Mouse (Mus musculus): Measurements from ENCODE around the gene Isoc2b. TPM values are rescaled to one million over a fixed set of nuclear protein-coding genes. Genes with fewer than 3 reads are reported as not detected.

The Isoc2b gene
- polyA plus RNA-seq, 1 experiment from 2014 or later, result 11.2 TPM

GRCm38 (mm10) chr7:4859418-4859978 lies 10.6 kb downstream of the Isoc2b start:
- 97% methylated on average over 12 of the region's 12 CpGs for WGBS (ENCODE audit: missing documents)
- no peak overlapping the region for H3K4me3 ChIP-seq (ENCODE audit: inconsistent target)
- H3K79me2 ChIP-seq (ENCODE audit: inconsistent target), result no peaks in the 10 kb centered on the region
- no peaks in the 10 kb centered on the region for H3K36me3 ChIP-seq (ENCODE audit: inconsistent target)
- H3K27ac ChIP-seq, result no peak overlapping the region

- Histone ChIP-seq H3K27ac (no peak overlapping the region), H3K36me3 (ENCODE audit: inconsistent target) (no peaks in the 10 kb centered on the region), H3K4me3 (ENCODE audit: inconsistent target) (no peak overlapping the region), H3K79me2 (ENCODE audit: inconsistent target) (no peaks in the 10 kb centered on the region)
- 83% methylated on average over 6 of the region's 7 CpGs for WGBS (ENCODE audit: missing documents)
Observed at GRCm38 (mm10) chr7:4857321-4857720, 12.7 kb downstream of the Isoc2b start.

- Histone ChIP-seq H3K36me3 (ENCODE audit: inconsistent target) (no peaks in the 10 kb centered on the region), H3K79me2 (ENCODE audit: inconsistent target) (no peaks in the 10 kb centered on the region), H3K27ac (no peak overlapping the region), H3K4me3 (ENCODE audit: inconsistent target) (no peak overlapping the region)
- 84% methylated on average over 9 of the region's 9 CpGs for WGBS (ENCODE audit: missing documents)
Observed at GRCm38 (mm10) chr7:4856508-4856907, 13.6 kb downstream of the Isoc2b start.

GRCm38 (mm10) chr7:4853613-4854012 lies 16.4 kb downstream of the Isoc2b start:
- Histone ChIP-seq H3K79me2 (ENCODE audit: inconsistent target) (no peaks in the 10 kb centered on the region), H3K4me3 (ENCODE audit: inconsistent target) (no peak overlapping the region), H3K27ac (no peak overlapping the region), H3K36me3 (ENCODE audit: inconsistent target) (no peaks in the 10 kb centered on the region)
- 88% methylated on average over 3 of the region's 3 CpGs for WGBS (ENCODE audit: missing documents)

- 93% methylated on average over 6 of the region's 8 CpGs for WGBS (ENCODE audit: missing documents)
- no peak overlapping the region for H3K27ac ChIP-seq
- no peaks in the 10 kb centered on the region for H3K79me2 ChIP-seq (ENCODE audit: inconsistent target)
- H3K4me3 ChIP-seq (ENCODE audit: inconsistent target), result no peak overlapping the region
- H3K36me3 ChIP-seq (ENCODE audit: inconsistent target), result no peaks in the 10 kb centered on the region
Observed at GRCm38 (mm10) chr7:4851315-4851688, 18.8 kb downstream of the Isoc2b start.

- Histone ChIP-seq H3K36me3 (ENCODE audit: inconsistent target) (no peaks in the 10 kb centered on the region), H3K4me3 (ENCODE audit: inconsistent target) (no peak overlapping the region), H3K79me2 (ENCODE audit: inconsistent target) (no peaks in the 10 kb centered on the region), H3K27ac (no peak overlapping the region)
- 87% methylated on average over 10 of the region's 11 CpGs for WGBS (ENCODE audit: missing documents)
Observed at GRCm38 (mm10) chr7:4850621-4851314, 19.3 kb downstream of the Isoc2b start.

- H3K4me3 ChIP-seq (ENCODE audit: inconsistent target), result no peak overlapping the region
- no peaks in the 10 kb centered on the region for H3K79me2 ChIP-seq (ENCODE audit: inconsistent target)
- H3K27ac ChIP-seq, result no peak overlapping the region
- H3K36me3 ChIP-seq (ENCODE audit: inconsistent target), result no peaks in the 10 kb centered on the region
- 83% methylated on average over 9 of the region's 9 CpGs for WGBS (ENCODE audit: missing documents)
Observed at GRCm38 (mm10) chr7:4849372-4849771, 20.7 kb downstream of the Isoc2b start.

GRCm38 (mm10) chr7:4844917-4845309 lies 25.1 kb downstream of the Isoc2b start:
- Histone ChIP-seq H3K4me3 (ENCODE audit: inconsistent target) (no peak overlapping the region), H3K27ac (no peak overlapping the region), H3K79me2 (ENCODE audit: inconsistent target) (no peaks in the 10 kb centered on the region), H3K36me3 (ENCODE audit: inconsistent target) (no peaks in the 10 kb centered on the region)
- WGBS (ENCODE audit: missing documents), result 27% methylated on average over 13 of the region's 13 CpGs

GRCm38 (mm10) chr7:4844245-4844916 lies 25.7 kb downstream of the Isoc2b start, which contains the start of gene Shisa7:
Gene Shisa7, minus strand, starts transcription at chr7:4844696.
- no peaks in the 10 kb centered on the region for H3K79me2 ChIP-seq (ENCODE audit: inconsistent target)
- no peaks in the 10 kb centered on the region for H3K36me3 ChIP-seq (ENCODE audit: inconsistent target)
- no peak within 1 kb of the TSS for H3K27ac ChIP-seq
- H3K4me3 ChIP-seq (ENCODE audit: inconsistent target), result no peak within 1 kb of the TSS
- 11% methylated on average over 40 of the region's 41 CpGs for WGBS (ENCODE audit: missing documents)

- 5% methylated on average over 19 of the region's 34 CpGs for WGBS (ENCODE audit: missing documents)
- Histone ChIP-seq H3K27ac (no peak overlapping the region), H3K4me3 (ENCODE audit: inconsistent target) (no peak overlapping the region), H3K79me2 (ENCODE audit: inconsistent target) (no peaks in the 10 kb centered on the region), H3K36me3 (ENCODE audit: inconsistent target) (no peaks in the 10 kb centered on the region)
Observed at GRCm38 (mm10) chr7:4843604-4844244, 26.3 kb downstream of the Isoc2b start.

GRCm38 (mm10) chr7:4842634-4843131 lies 27.4 kb downstream of the Isoc2b start:
- no peak overlapping the region for H3K4me3 ChIP-seq (ENCODE audit: inconsistent target)
- no peak overlapping the region for H3K27ac ChIP-seq
- no peaks in the 10 kb centered on the region for H3K79me2 ChIP-seq (ENCODE audit: inconsistent target)
- WGBS (ENCODE audit: missing documents), result 2% methylated on average over 16 of the region's 16 CpGs
- H3K36me3 ChIP-seq (ENCODE audit: inconsistent target), result no peaks in the 10 kb centered on the region

GRCm38 (mm10) chr7:4842077-4842476 lies 28.0 kb downstream of the Isoc2b start:
- H3K4me3 ChIP-seq (ENCODE audit: inconsistent target), result no peak overlapping the region
- H3K79me2 ChIP-seq (ENCODE audit: inconsistent target), result no peaks in the 10 kb centered on the region
- WGBS (ENCODE audit: missing documents), result 67% methylated on average over 5 of the region's 5 CpGs
- no peak overlapping the region for H3K27ac ChIP-seq
- H3K36me3 ChIP-seq (ENCODE audit: inconsistent target), result no peaks in the 10 kb centered on the region

GRCm38 (mm10) chr7:4837639-4838038 lies 32.4 kb downstream of the Isoc2b start:
- H3K79me2 ChIP-seq (ENCODE audit: inconsistent target), result no peaks in the 10 kb centered on the region
- WGBS (ENCODE audit: missing documents), result 9% methylated on average over 1 of the region's 1 CpGs
- no peak overlapping the region for H3K4me3 ChIP-seq (ENCODE audit: inconsistent target)
- no peak overlapping the region for H3K27ac ChIP-seq
- no peaks in the 10 kb centered on the region for H3K36me3 ChIP-seq (ENCODE audit: inconsistent target)

- H3K4me3 ChIP-seq (ENCODE audit: inconsistent target), result no peak overlapping the region
- under 1% methylated on average over 47 of the region's 51 CpGs for WGBS (ENCODE audit: missing documents)
- no peaks in the 10 kb centered on the region for H3K36me3 ChIP-seq (ENCODE audit: inconsistent target)
- H3K27ac ChIP-seq, result no peak overlapping the region
- H3K79me2 ChIP-seq (ENCODE audit: inconsistent target), result no peaks in the 10 kb centered on the region
Observed at GRCm38 (mm10) chr7:4836351-4836792, 33.7 kb downstream of the Isoc2b start.

Data from macrophage (primary cell).